Mouse (Mus musculus): ENCODE results near the gene Bri3.

- TF ChIP-seq CTCF (IDR thresholded peaks at IDR 0.05; ENCODE audit: borderline replicate concordance, control insufficient read depth, extremely low read depth, insufficient read depth, low read length, poor library complexity) (no peak), POLR2A (IDR thresholded peaks at IDR 0.05; ENCODE audit: control insufficient read depth, extremely low read depth, insufficient read depth, low read length, poor library complexity) (no peak)
These were observed 174.2 kb downstream of the Bri3 start for GRCm38 (mm10) chr5:144418456-144418855.

Data from thymus, adult 2 months (tissue).